Mouse (Mus musculus) myocyte (in vitro differentiated cells): ENCODE data around the gene Pkdcc.

Experiments used
- CEBPB ChIP-seq: IDR thresholded peaks from 2 replicates; pipeline ENCODE4 v1.6.1; 2011; ENCODE audit warnings: mild to moderate bottlenecking, moderate library complexity; ENCODE audit not compliant: poor library complexity, insufficient read depth, severe bottlenecking
- MAX ChIP-seq: IDR thresholded peaks from one replicate; pipeline ENCODE4 v1.6.1; 2011; ENCODE audit warnings: low read depth, mild to moderate bottlenecking, control low read depth
- MYOG ChIP-seq, 3 experiments: IDR thresholded peaks; one replicate each; pipeline ENCODE4 v1.6.1; 2011; ENCODE audit warnings: control low read depth in 2 of 3, low read depth in 2 of 3, mild to moderate bottlenecking in 2 of 3; ENCODE audit not compliant: insufficient read length in 2 of 3, control insufficient read depth in 1 of 3, insufficient read depth in 1 of 3
- POLR2A ChIP-seq: IDR thresholded peaks from one replicate; pipeline ENCODE4 v1.6.1; 2011; ENCODE audit warnings: low read depth, mild to moderate bottlenecking, control low read depth, moderate library complexity; ENCODE audit not compliant: insufficient read length
- POLR2AphosphoS2 ChIP-seq: IDR thresholded peaks from one replicate; pipeline ENCODE4 v1.6.1; 2011; ENCODE audit warnings: low read depth, control low read depth; ENCODE audit not compliant: insufficient read length
- REST ChIP-seq: IDR thresholded peaks from one replicate; pipeline ENCODE4 v1.6.1; 2011; ENCODE audit warnings: mild to moderate bottlenecking, control low read depth, moderate library complexity; ENCODE audit not compliant: insufficient read depth, insufficient read length
- TCF12 ChIP-seq: IDR thresholded peaks from one replicate; pipeline ENCODE4 v1.6.1; 2011; ENCODE audit warnings: mild to moderate bottlenecking, control low read depth; ENCODE audit not compliant: poor library complexity, insufficient read depth, severe bottlenecking
- TCF3 ChIP-seq: IDR thresholded peaks from one replicate; pipeline ENCODE4 v1.6.1; 2011; ENCODE audit warnings: low read depth, control low read depth; ENCODE audit not compliant: insufficient read length
- USF1 ChIP-seq: IDR thresholded peaks from one replicate; pipeline ENCODE4 v1.6.1; 2011; ENCODE audit warnings: low read depth, mild to moderate bottlenecking, control low read depth, moderate library complexity

- TF ChIP-seq TCF3 = no peak
- TF ChIP-seq POLR2A = no peak
- no peak for TF ChIP-seq USF1
- TF ChIP-seq MAX = no peak
- TF ChIP-seq POLR2AphosphoS2 = no peak
- TF ChIP-seq CEBPB = no peak
- no peak for TF ChIP-seq MYOG (IDR thresholded peaks at IDR 0.05; ENCODE audit: control insufficient read depth in 1 of 3, insufficient read depth in 1 of 3, insufficient read length in 2 of 3, low read depth in 2 of 3)
- no peak for TF ChIP-seq TCF12
- no peak for TF ChIP-seq REST
These were observed 32.1 kb downstream of the Pkdcc start for GRCm38 (mm10) chr17:83247176-83247575.
